Mouse (Mus musculus): ENCODE data around the gene Ppp2r5a. TPM values are rescaled to one million over a fixed set of nuclear protein-coding genes. Genes with fewer than 3 reads are reported as not detected.

Ppp2r5a gene
- polyA plus RNA-seq, 1 experiment from 2014 or later, result 18.4 TPM

GRCm38 (mm10) chr1:191402506-191402905, 566 bp downstream of the Ppp2r5a start:
- no peak for ATAC-seq (ENCODE audit: insufficient read depth)
- Histone ChIP-seq H3K4me1 (replicated peaks) (peaks cover 12% of the 10 kb centered on the region), H3K9ac (no peak overlapping the region), H3K36me3 (replicated peaks) (no peaks in the 10 kb centered on the region), H3K4me3 (replicated peaks) (no peak overlapping the region), H3K4me2 (no peak overlapping the region), H3K9me3 (replicated peaks) (no peaks in the 10 kb centered on the region), H3K27me3 (peaks cover 3% of the 10 kb centered on the region; the same call in 1 of the 2 replicates), H3K27ac (replicated peaks) (0 out of 2 replicates have a peak overlapping the region, but pooled peaks have one; percentile 14)
- 39% methylated on average over 7 of the region's 7 CpGs for WGBS (ENCODE audit: insufficient replicate concordance)

- Histone ChIP-seq H3K27me3 (no peaks in the 10 kb centered on the region), H3K36me3 (replicated peaks) (no peaks in the 10 kb centered on the region)
- ATAC-seq (ENCODE audit: insufficient read depth), result peak; percentile 93
These were observed 5.9 kb downstream of the Ppp2r5a start for GRCm38 (mm10) chr1:191396897-191397849.

GRCm38 (mm10) chr1:191396446-191396845, 6.6 kb downstream of the Ppp2r5a start:
- no peaks in the 10 kb centered on the region for H3K9me3 ChIP-seq (replicated peaks)
- H3K36me3 ChIP-seq (replicated peaks), result no peaks in the 10 kb centered on the region
- peak overlapping the region; percentile 92 for H3K4me2 ChIP-seq
- WGBS (ENCODE audit: insufficient replicate concordance), result 1% methylated on average over 72 of the region's 74 CpGs
- peak overlapping the region; percentile 98 for H3K27ac ChIP-seq (replicated peaks)
- H3K4me3 ChIP-seq (replicated peaks), result peak overlapping the region; percentile 92
- H3K27me3 ChIP-seq, result no peaks in the 10 kb centered on the region
- ATAC-seq (ENCODE audit: insufficient read depth), result peak; percentile 51
- peak overlapping the region; percentile 95 for H3K9ac ChIP-seq
- H3K4me1 ChIP-seq (replicated peaks), result peaks cover 28% of the 10 kb centered on the region

More at GRCm38 (mm10) chr1:191396897-191397849, 5.9 kb downstream of the Ppp2r5a start:
- peaks cover 23% of the 10 kb centered on the region for H3K4me1 ChIP-seq (replicated peaks)
- H3K27ac ChIP-seq (replicated peaks), result peak overlapping the region; percentile 98
- H3K9ac ChIP-seq, result peak overlapping the region; percentile 95
- peak overlapping the region; percentile 92 for H3K4me2 ChIP-seq
- peak overlapping the region; percentile 92 for H3K4me3 ChIP-seq (replicated peaks)
- no peaks in the 10 kb centered on the region for H3K9me3 ChIP-seq (replicated peaks)
- under 1% methylated on average over 82 of the region's 82 CpGs for WGBS (ENCODE audit: insufficient replicate concordance)

- H3K4me2 ChIP-seq, result peak overlapping the region; percentile 92
- H3K9me3 ChIP-seq (replicated peaks), result no peaks in the 10 kb centered on the region
- H3K4me3 ChIP-seq (replicated peaks), result peak overlapping the region; percentile 92
- WGBS (ENCODE audit: insufficient replicate concordance), result under 1% methylated on average over 41 of the region's 43 CpGs
- H3K9ac ChIP-seq, result peak overlapping the region; percentile 95
- H3K27me3 ChIP-seq, result no peaks in the 10 kb centered on the region
- H3K4me1 ChIP-seq (replicated peaks), result peaks cover 33% of the 10 kb centered on the region
- H3K27ac ChIP-seq (replicated peaks), result peak overlapping the region; percentile 98
- no peaks in the 10 kb centered on the region for H3K36me3 ChIP-seq (replicated peaks)
- no peak for ATAC-seq (ENCODE audit: insufficient read depth)
These were observed 7.1 kb downstream of the Ppp2r5a start for GRCm38 (mm10) chr1:191395871-191396433.

GRCm38 (mm10) chr1:191395200-191395599, 7.9 kb downstream of the Ppp2r5a start:
- peak overlapping the region; percentile 95 for H3K9ac ChIP-seq
- H3K27ac ChIP-seq (replicated peaks), result peak overlapping the region; percentile 98; the same call in 1 of the 2 replicates

GRCm38 (mm10) chr1:191394126-191394525, 8.9 kb downstream of the Ppp2r5a start:
- WGBS (ENCODE audit: insufficient replicate concordance), result 26% methylated on average over 2 of the region's 2 CpGs
- H3K9ac ChIP-seq, result no peak overlapping the region
- ATAC-seq (ENCODE audit: insufficient read depth), result no peak
- peak overlapping the region; percentile 92 for H3K4me3 ChIP-seq (replicated peaks)
- no peak overlapping the region for H3K27ac ChIP-seq (replicated peaks)
- H3K36me3 ChIP-seq (replicated peaks), result no peaks in the 10 kb centered on the region
- H3K27me3 ChIP-seq, result no peaks in the 10 kb centered on the region
- H3K4me1 ChIP-seq (replicated peaks), result peaks cover 37% of the 10 kb centered on the region
- H3K4me2 ChIP-seq, result peak overlapping the region; percentile 92
- no peaks in the 10 kb centered on the region for H3K9me3 ChIP-seq (replicated peaks)

More at GRCm38 (mm10) chr1:191395200-191395599, 7.9 kb downstream of the Ppp2r5a start:
- H3K9me3 ChIP-seq (replicated peaks), result no peaks in the 10 kb centered on the region
- ATAC-seq (ENCODE audit: insufficient read depth), result no peak
- no peaks in the 10 kb centered on the region for H3K27me3 ChIP-seq
- peak overlapping the region; percentile 92 for H3K4me2 ChIP-seq
- peak overlapping the region; percentile 92 for H3K4me3 ChIP-seq (replicated peaks)
- peaks cover 37% of the 10 kb centered on the region for H3K4me1 ChIP-seq (replicated peaks)
- 16% methylated on average over 1 of the region's 1 CpGs for WGBS (ENCODE audit: insufficient replicate concordance)
- no peaks in the 10 kb centered on the region for H3K36me3 ChIP-seq (replicated peaks)

- no peak overlapping the region for H3K4me2 ChIP-seq
- H3K9me3 ChIP-seq (replicated peaks), result no peaks in the 10 kb centered on the region
- peaks cover 37% of the 10 kb centered on the region for H3K4me1 ChIP-seq (replicated peaks)
- no peaks in the 10 kb centered on the region for H3K36me3 ChIP-seq (replicated peaks)
- H3K9ac ChIP-seq, result no peak overlapping the region
- no peak overlapping the region for H3K4me3 ChIP-seq (replicated peaks)
- 44% methylated on average over 3 of the region's 3 CpGs for WGBS (ENCODE audit: insufficient replicate concordance)
- no peaks in the 10 kb centered on the region for H3K27me3 ChIP-seq
- H3K27ac ChIP-seq (replicated peaks), result no peak overlapping the region
- ATAC-seq (ENCODE audit: insufficient read depth), result no peak
These were observed 9.5 kb downstream of the Ppp2r5a start for GRCm38 (mm10) chr1:191393536-191393935.

- 17% methylated on average over 3 of the region's 3 CpGs for WGBS (ENCODE audit: insufficient replicate concordance)
- Histone ChIP-seq H3K4me3 (replicated peaks) (no peak overlapping the region), H3K4me2 (no peak overlapping the region)
These were observed 11.8 kb downstream of the Ppp2r5a start for GRCm38 (mm10) chr1:191391311-191391710.

GRCm38 (mm10) chr1:191384786-191385430, 18.2 kb downstream of the Ppp2r5a start:
- Histone ChIP-seq H3K36me3 (replicated peaks) (no peaks in the 10 kb centered on the region; the same call in 1 of the 2 replicates), H3K27ac (replicated peaks) (no peak overlapping the region), H3K9me3 (replicated peaks) (no peaks in the 10 kb centered on the region), H3K27me3 (no peaks in the 10 kb centered on the region), H3K4me3 (replicated peaks) (no peak overlapping the region), H3K9ac (no peak overlapping the region), H3K4me2 (no peak overlapping the region), H3K4me1 (replicated peaks) (peaks cover 5% of the 10 kb centered on the region)
- 89% methylated on average over 10 of the region's 10 CpGs for WGBS (ENCODE audit: insufficient replicate concordance)
- no peak for ATAC-seq (ENCODE audit: insufficient read depth)

More at GRCm38 (mm10) chr1:191391311-191391710, 11.8 kb downstream of the Ppp2r5a start:
- no peak overlapping the region for H3K27ac ChIP-seq (replicated peaks)
- H3K9ac ChIP-seq, result no peak overlapping the region
- H3K4me1 ChIP-seq (replicated peaks), result peaks cover 33% of the 10 kb centered on the region
- H3K9me3 ChIP-seq (replicated peaks), result no peaks in the 10 kb centered on the region
- H3K36me3 ChIP-seq (replicated peaks), result no peaks in the 10 kb centered on the region
- ATAC-seq (ENCODE audit: insufficient read depth), result no peak
- H3K27me3 ChIP-seq, result no peaks in the 10 kb centered on the region

GRCm38 (mm10) chr1:191381955-191382736, 20.9 kb downstream of the Ppp2r5a start:
- 68% methylated on average over 11 of the region's 11 CpGs for WGBS (ENCODE audit: insufficient replicate concordance)
- H3K4me1 ChIP-seq (replicated peaks), result peaks cover 5% of the 10 kb centered on the region
- ATAC-seq (ENCODE audit: insufficient read depth), result no peak

More at GRCm38 (mm10) chr1:191381955-191382736, 20.9 kb downstream of the Ppp2r5a start:
- Histone ChIP-seq H3K4me3 (replicated peaks) (no peak overlapping the region), H3K9me3 (replicated peaks) (no peaks in the 10 kb centered on the region), H3K4me2 (no peak overlapping the region), H3K36me3 (replicated peaks) (no peaks in the 10 kb centered on the region; the same call in 1 of the 2 replicates), H3K27me3 (no peaks in the 10 kb centered on the region), H3K9ac (no peak overlapping the region), H3K27ac (replicated peaks) (no peak overlapping the region)
